Mouse (Mus musculus) kidney, embryonic 16.5 days (tissue): ENCODE results near the gene Nktr. TPM values are rescaled to one million over a fixed set of nuclear protein-coding genes. Genes with fewer than 3 reads are reported as not detected.
A peak's percentile ranks its signal among the peaks of the same experiment; 100 is the strongest.

ENCODE experiments used
- ATAC-seq: fragments of 200-750 bp; cut with Nextera tagmentation; 2 replicates; pipeline ENCODE4 v1.8.0; 2017; ENCODE audit warnings: moderate TSS enrichment; ENCODE audit not compliant: low FRiP score, low TSS enrichment
- H3K27ac ChIP-seq: fragments of 300-500 bp; sonication (generic); 2 replicates; pipeline ENCODE4 v1.5.1; 2014; ENCODE audit warnings: low read length
- H3K27me3 ChIP-seq: fragments of 300-500 bp; sonication (generic); 2 replicates; pipeline ENCODE4 v1.6.1; 2014; ENCODE audit warnings: low read length, control low read depth, mixed read lengths; ENCODE audit not compliant: insufficient read depth
- H3K36me3 ChIP-seq: fragments of 300-500 bp; sonication (generic); 2 replicates; pipeline ENCODE4 v1.6.1; 2014; ENCODE audit warnings: low read length, control low read depth, mixed read lengths; ENCODE audit not compliant: insufficient read depth
- H3K4me1 ChIP-seq: fragments of 300-500 bp; sonication (generic); 2 replicates; pipeline ENCODE4 v1.6.1; 2014; ENCODE audit warnings: low read length, control low read depth, mixed read lengths; ENCODE audit not compliant: insufficient read depth
- H3K4me2 ChIP-seq: fragments of 300-500 bp; sonication (generic); replicated peaks from 2 replicates; pipeline ENCODE4 v1.6.1; 2014; ENCODE audit warnings: low read depth, low read length
- H3K4me3 ChIP-seq: fragments of 300-500 bp; sonication (generic); 2 replicates; pipeline ENCODE4 v1.5.1; 2014; ENCODE audit warnings: mild to moderate bottlenecking, low read length
- H3K9ac ChIP-seq: fragments of 300-500 bp; sonication (generic); replicated peaks from 2 replicates; pipeline ENCODE4 v1.6.1; 2014; ENCODE audit warnings: low read length
- H3K9me3 ChIP-seq: fragments of 300-500 bp; sonication (generic); 2 replicates; pipeline ENCODE4 v1.6.1; 2016; ENCODE audit warnings: low read length, control low read depth
- WGBS: fragments of 180-500 bp; shearing (Covaris S2); extraction: QIAGEN DNeasy Blood & Tissue Kit; methylation state at CpG from one replicate; pipeline ENCODE4 v1.1.7; 2014; 5-methylcytosine and 5-hydroxymethylcytosine counted together
- polyA plus RNA-seq: library from polyadenylated mRNA; unstranded; fragments of >200 nt; fragmentation: Nextera tagmentation; extraction: Ambion mirVana; gene quantifications from 2 replicates; pipeline ENCODE4 v1.2.1, GENCODE M21; 2015

Nktr gene
- polyA plus RNA-seq, 1 experiment from 2014 or later, result 46.1 TPM

GRCm38 (mm10) chr9:121681191-121681590 is 37.8 kb upstream of the Nktr start:
- Histone ChIP-seq H3K27me3 (no peaks in the 10 kb centered on the region), H3K4me3 (no peak overlapping the region), H3K9me3 (no peaks in the 10 kb centered on the region), H3K4me1 (peaks cover 6% of the 10 kb centered on the region), H3K9ac (no peak overlapping the region), H3K27ac (no peak overlapping the region), H3K36me3 (peaks cover 8% of the 10 kb centered on the region; the same call in 1 of the 2 replicates), H3K4me2 (no peak overlapping the region)
- 74% methylated on average over 8 of the region's 8 CpGs for WGBS
- no peak for ATAC-seq

- no peak overlapping the region for H3K4me2 ChIP-seq
- no peak overlapping the region for H3K9ac ChIP-seq
- no peaks in the 10 kb centered on the region for H3K9me3 ChIP-seq
- peaks cover 9% of the 10 kb centered on the region for H3K36me3 ChIP-seq
- H3K27ac ChIP-seq, result no peak overlapping the region
- 75% methylated on average over 18 of the region's 18 CpGs for WGBS
- no peak for ATAC-seq
- H3K4me1 ChIP-seq, result peaks cover 3% of the 10 kb centered on the region
- no peaks in the 10 kb centered on the region for H3K27me3 ChIP-seq
- no peak overlapping the region for H3K4me3 ChIP-seq
These were observed 36.8 kb upstream of the Nktr start for GRCm38 (mm10) chr9:121682037-121682680.

DNA sequence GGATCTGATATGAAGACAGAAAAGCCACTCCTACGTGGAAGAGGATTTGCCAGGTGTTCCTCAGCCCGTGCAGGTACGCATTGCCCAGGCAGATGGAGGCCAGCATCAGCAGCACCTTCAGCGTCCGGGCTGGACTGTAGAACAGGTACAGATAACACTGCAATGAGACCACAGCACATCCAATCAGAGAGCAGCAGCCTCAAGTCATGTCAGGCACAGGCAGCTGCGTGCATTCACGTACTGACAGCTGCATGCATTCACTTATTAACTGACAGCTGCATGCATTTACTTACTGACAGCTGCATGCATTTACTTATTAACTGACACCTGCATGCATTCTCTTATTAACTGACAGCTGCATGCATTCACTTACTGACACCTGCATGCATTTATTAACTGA is 34.3 kb upstream of the Nktr start:
- no peaks in the 10 kb centered on the region for H3K9me3 ChIP-seq
- peaks cover 20% of the 10 kb centered on the region for H3K36me3 ChIP-seq
- 78% methylated on average over 7 of the region's 7 CpGs for WGBS
- H3K27ac ChIP-seq, result no peak overlapping the region
- no peak overlapping the region for H3K9ac ChIP-seq
- H3K4me3 ChIP-seq, result no peak overlapping the region
- ATAC-seq, result no peak
- no peaks in the 10 kb centered on the region for H3K27me3 ChIP-seq
- no peak overlapping the region for H3K4me2 ChIP-seq
- no peaks in the 10 kb centered on the region for H3K4me1 ChIP-seq

DNA sequence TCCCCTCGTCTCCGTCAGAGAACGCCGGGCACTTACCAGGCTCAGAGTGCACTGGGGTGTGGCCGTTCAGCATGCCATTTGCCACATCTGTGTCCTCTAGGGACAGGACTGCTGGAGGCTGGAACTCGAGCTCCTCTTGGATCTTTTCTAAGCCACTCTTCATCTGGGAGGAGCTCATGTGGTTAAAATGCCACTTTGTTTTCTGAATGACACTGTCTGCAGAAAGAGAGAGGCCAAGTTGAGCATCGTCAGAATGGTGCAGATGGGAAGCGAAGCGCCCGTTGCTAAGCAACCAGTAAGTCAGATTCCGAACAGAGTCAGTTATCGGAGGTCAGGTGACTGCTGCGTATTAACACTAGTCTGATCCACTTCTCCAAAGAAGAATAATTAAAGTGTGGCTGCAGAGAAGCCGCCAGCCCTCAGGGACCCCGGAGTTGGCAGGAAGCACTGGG is 28.7 kb upstream of the Nktr start:
- ATAC-seq, result no peak
- no peaks in the 10 kb centered on the region for H3K27me3 ChIP-seq
- H3K4me2 ChIP-seq, result no peak overlapping the region
- WGBS, result 54% methylated on average over 15 of the region's 15 CpGs
- H3K27ac ChIP-seq, result no peak overlapping the region
- peaks cover 14% of the 10 kb centered on the region for H3K36me3 ChIP-seq
- no peak overlapping the region for H3K4me3 ChIP-seq
- no peaks in the 10 kb centered on the region for H3K9me3 ChIP-seq
- no peaks in the 10 kb centered on the region for H3K4me1 ChIP-seq
- no peak overlapping the region for H3K9ac ChIP-seq

GRCm38 (mm10) chr9:121690734-121691133 is 28.2 kb upstream of the Nktr start:
- Histone ChIP-seq H3K9ac (no peak overlapping the region), H3K27ac (no peak overlapping the region), H3K4me3 (no peak overlapping the region), H3K9me3 (no peaks in the 10 kb centered on the region), H3K36me3 (peaks cover 12% of the 10 kb centered on the region; the same call in 1 of the 2 replicates), H3K4me1 (no peaks in the 10 kb centered on the region), H3K4me2 (no peak overlapping the region), H3K27me3 (no peaks in the 10 kb centered on the region)
- no peak for ATAC-seq
- WGBS, result 86% methylated on average over 7 of the region's 7 CpGs

DNA sequence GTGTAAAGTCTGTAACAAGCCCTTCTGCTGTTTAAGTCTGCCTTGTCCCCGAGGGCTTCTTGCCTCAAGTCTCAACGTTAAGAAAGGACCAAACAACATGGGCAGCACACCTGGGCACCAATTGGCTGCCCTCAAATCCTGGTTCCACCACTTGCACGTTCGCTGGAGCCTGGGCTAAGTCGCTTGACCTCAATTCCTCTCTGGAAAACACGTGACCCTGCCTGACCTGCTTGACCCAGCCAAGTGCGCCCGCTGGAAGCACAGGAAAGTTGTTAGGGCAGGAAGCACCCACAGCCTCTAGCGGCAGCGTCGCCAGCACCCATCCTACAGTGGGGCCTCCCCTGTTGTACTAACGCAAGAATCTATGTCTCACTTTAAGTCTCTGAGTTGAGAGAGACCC is 24.2 kb upstream of the Nktr start:
- Histone ChIP-seq H3K27me3 (no peaks in the 10 kb centered on the region), H3K36me3 (peaks cover 6% of the 10 kb centered on the region; the same call in 1 of the 2 replicates), H3K9me3 (no peaks in the 10 kb centered on the region), H3K9ac (no peak overlapping the region), H3K4me2 (no peak overlapping the region), H3K27ac (no peak overlapping the region), H3K4me3 (no peak overlapping the region), H3K4me1 (no peaks in the 10 kb centered on the region)
- ATAC-seq, result no peak
- WGBS, result 70% methylated on average over 12 of the region's 12 CpGs

- no peak for ATAC-seq
- Histone ChIP-seq H3K4me3 (no peak overlapping the region), H3K4me1 (no peaks in the 10 kb centered on the region), H3K27ac (no peak overlapping the region), H3K27me3 (no peaks in the 10 kb centered on the region), H3K9ac (no peak overlapping the region), H3K4me2 (no peak overlapping the region), H3K36me3 (peaks cover 6% of the 10 kb centered on the region; the same call in 1 of the 2 replicates), H3K9me3 (no peaks in the 10 kb centered on the region)
- WGBS, result 88% methylated on average over 9 of the region's 9 CpGs
These were observed 22.3 kb upstream of the Nktr start for GRCm38 (mm10) chr9:121696626-121697025.

DNA sequence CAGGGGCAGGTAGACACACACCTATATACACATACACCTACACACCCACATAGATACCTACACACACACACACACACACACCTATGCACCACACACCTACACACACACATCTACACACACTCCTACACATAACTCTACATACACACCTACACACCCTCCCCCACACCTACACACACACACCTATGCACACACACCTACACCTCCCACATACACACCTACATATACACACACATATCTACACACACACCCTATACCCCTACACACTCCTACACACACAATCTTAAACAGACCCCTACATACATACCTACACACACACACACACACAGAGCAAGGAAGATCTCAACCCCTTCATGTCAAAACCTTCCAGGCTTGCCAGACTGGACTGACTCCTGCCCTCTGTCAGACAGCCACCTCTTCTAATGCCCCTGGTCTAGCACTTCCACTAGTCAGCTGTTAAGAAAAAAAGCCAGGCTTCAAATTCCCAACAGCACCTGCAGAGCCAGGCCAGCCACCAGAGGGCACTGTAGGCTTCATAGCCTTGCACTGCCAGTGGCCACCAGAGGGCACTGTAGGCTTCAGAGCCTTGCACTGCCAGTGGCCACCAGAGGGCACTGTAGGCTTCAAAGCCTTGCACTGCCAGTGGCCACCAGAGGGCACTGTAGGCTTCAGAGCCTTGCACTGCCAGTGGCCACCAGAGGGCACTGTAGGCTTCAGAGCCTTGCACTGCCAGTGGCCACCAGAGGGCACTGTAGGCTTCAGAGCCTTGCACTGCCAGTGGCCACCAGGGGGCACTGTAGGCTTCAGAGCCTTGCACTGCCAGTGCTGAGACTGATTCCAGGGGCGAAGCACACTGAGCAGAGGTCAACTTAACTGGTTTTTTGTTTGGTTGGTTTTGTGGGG is 21.6 kb upstream of the Nktr start:
- ATAC-seq, result peak; percentile 31; the same call in 1 of the 2 replicates
- Histone ChIP-seq H3K9me3 (no peaks in the 10 kb centered on the region), H3K27me3 (no peaks in the 10 kb centered on the region), H3K4me3 (no peak overlapping the region), H3K9ac (no peak overlapping the region), H3K27ac (no peak overlapping the region), H3K36me3 (peaks cover 6% of the 10 kb centered on the region; the same call in 1 of the 2 replicates), H3K4me2 (no peak overlapping the region), H3K4me1 (no peaks in the 10 kb centered on the region)
- 86% methylated on average over 1 of the region's 1 CpGs for WGBS

DNA sequence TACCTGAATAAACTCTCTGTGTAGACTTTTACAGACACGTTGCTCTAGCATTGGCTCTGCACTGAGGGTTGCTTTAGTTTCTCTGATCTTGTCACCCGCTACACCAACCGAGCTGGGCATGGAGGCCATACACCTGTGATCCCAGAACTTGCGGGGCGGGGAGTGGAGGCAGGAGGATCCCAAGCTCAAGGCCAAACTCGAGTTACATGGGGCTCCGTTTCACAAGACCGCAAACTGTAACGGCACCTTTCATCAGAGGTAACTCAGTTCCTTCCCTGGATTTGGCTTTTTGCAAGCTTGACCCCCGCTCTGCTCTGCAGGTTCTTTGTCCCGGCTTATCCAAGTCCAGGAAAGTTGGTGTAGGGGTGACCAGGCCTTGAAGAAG is 14.7 kb upstream of the Nktr start:
- H3K4me1 ChIP-seq, result peaks cover 24% of the 10 kb centered on the region
- no peaks in the 10 kb centered on the region for H3K27me3 ChIP-seq
- H3K4me2 ChIP-seq, result peak overlapping the region; percentile 95
- peak overlapping the region; percentile 90 for H3K4me3 ChIP-seq
- WGBS, result 21% methylated on average over 11 of the region's 11 CpGs
- peak overlapping the region; percentile 85 for H3K9ac ChIP-seq
- peak overlapping the region; percentile 84; the same call in 1 of the 2 replicates for H3K27ac ChIP-seq
- no peak for ATAC-seq
- H3K36me3 ChIP-seq, result no peaks in the 10 kb centered on the region
- no peaks in the 10 kb centered on the region for H3K9me3 ChIP-seq
